8 mouse cellular contexts compared by ENCODE assay signal in genomic region chr11:118326991-118327971, GRCm38 (mm10). TPM values are rescaled to one million over a fixed set of nuclear protein-coding genes. Genes with fewer than 3 reads are reported as not detected.
DNase-seq lines count a peak whose midpoint lies in the region; ATAC-seq and TF ChIP-seq lines count a peak whose summit lies in the region.

No protein-coding gene starts in this region.

- H3K4me2 ChIP-seq in forebrain, embryonic 15.5 days (replicated peaks), result peak overlapping the region; percentile 11; the same call in 1 of the 2 replicates
- H3K4me2 ChIP-seq in heart, embryonic 15.5 days, result 0 out of 2 replicates have a peak overlapping the region, but pooled peaks have one; percentile 1
- H3K4me2 ChIP-seq in lung, postnatal 0 days (replicated peaks; ENCODE audit: low read depth, low read length), result no peak overlapping the region

- no peaks in the 10 kb centered on the region for H3K27me3 ChIP-seq in forebrain, embryonic 15.5 days
- H3K27me3 ChIP-seq in heart, embryonic 15.5 days, result no peaks in the 10 kb centered on the region
- H3K27me3 ChIP-seq in lung, postnatal 0 days (replicated peaks; ENCODE audit: insufficient read depth, low read length), result no peaks in the 10 kb centered on the region
- no peaks in the 10 kb centered on the region for H3K27me3 ChIP-seq in small intestine, adult 2 months (ENCODE audit: control insufficient read depth, insufficient read depth, low read length)

- 46% methylated on average over 24 of the region's 24 CpGs for WGBS in forebrain, embryonic 15.5 days
- WGBS in heart, embryonic 15.5 days, result 61% methylated on average over 24 of the region's 24 CpGs
- 55% methylated on average over 24 of the region's 24 CpGs for WGBS in lung, postnatal 0 days
- 66% methylated on average over 24 of the region's 24 CpGs for WGBS in small intestine, adult 2 months

- no peak for TF ChIP-seq POLR2A in small intestine, adult 2 months (IDR thresholded peaks at IDR 0.05; ENCODE audit: low read depth, low read length)

- peak; percentile 98 for DNase-seq in NIH3T3 (ENCODE audit: low read depth)
- peak; percentile 83 to 91 for DNase-seq in layer of hippocampus, adult 2 months (ENCODE audit: low spot score in 2 of 2)
- peak; percentile 86 for DNase-seq in lung, postnatal 0 days (ENCODE audit: low spot score)
- DNase-seq in B cell, adult 2 months, result no peak

- no peaks in the 10 kb centered on the region for H3K9me3 ChIP-seq in forebrain, embryonic 15.5 days
- no peaks in the 10 kb centered on the region for H3K9me3 ChIP-seq in heart, embryonic 15.5 days (replicated peaks)
- no peaks in the 10 kb centered on the region for H3K9me3 ChIP-seq in lung, postnatal 0 days (ENCODE audit: low read length)

- peak overlapping the region; percentile 91 for H3K27ac ChIP-seq in forebrain, embryonic 15.5 days (replicated peaks)
- H3K27ac ChIP-seq in heart, embryonic 15.5 days, result peak overlapping the region; percentile 62
- H3K27ac ChIP-seq in layer of hippocampus, adult 2 months, result peak overlapping the region; percentile 90
- H3K27ac ChIP-seq in lung, postnatal 0 days (ENCODE audit: low read length), result peak overlapping the region; percentile 49; the same call in 1 of the 2 replicates
- H3K27ac ChIP-seq in small intestine, adult 2 months (ENCODE audit: insufficient read depth, low read depth, low read length), result peak overlapping the region; percentile 19

- peak; percentile 40; the same call in 1 of the 2 replicates for ATAC-seq in cerebellum, adult (ENCODE audit: insufficient number of reproducible peaks, low FRiP score, low TSS enrichment)
- ATAC-seq in forebrain, embryonic 15.5 days (replicated peaks), result peak; percentile 83
- peak; percentile 27; the same call in 1 of the 2 replicates for ATAC-seq in heart, embryonic 15.5 days (replicated peaks; ENCODE audit: insufficient number of reproducible peaks, insufficient read depth, low FRiP score, low read depth)
- ATAC-seq in lung, postnatal 0 days, result peak; percentile 89

- TF ChIP-seq CTCF in layer of hippocampus, adult 2 months (conservative IDR thresholded peaks at IDR 0.05), result no peak
- TF ChIP-seq CTCF in lung, postnatal 0 days (IDR thresholded peaks at IDR 0.05), result no peak
- TF ChIP-seq CTCF in small intestine, adult 2 months (IDR thresholded peaks at IDR 0.05; ENCODE audit: extremely low read depth, insufficient read length, insufficient replicate concordance, low read depth, low read length), result no peak

- no peak overlapping the region for H3K4me3 ChIP-seq in forebrain, embryonic 15.5 days
- H3K4me3 ChIP-seq in heart, embryonic 15.5 days, result no peak overlapping the region
- peak overlapping the region; percentile 44 for H3K4me3 ChIP-seq in layer of hippocampus, adult 2 months
- no peak overlapping the region for H3K4me3 ChIP-seq in lung, postnatal 0 days (ENCODE audit: low read depth, low read length)
- H3K4me3 ChIP-seq in small intestine, adult 2 months (ENCODE audit: low read depth, low read length), result no peak overlapping the region

- no peaks in the 10 kb centered on the region for H3K36me3 ChIP-seq in forebrain, embryonic 15.5 days
- 0 out of 2 replicates have a peak, but pooled peaks cover 5% of the 10 kb centered on the region for H3K36me3 ChIP-seq in heart, embryonic 15.5 days
- no peaks in the 10 kb centered on the region; the same call in 1 of the 2 replicates for H3K36me3 ChIP-seq in lung, postnatal 0 days (ENCODE audit: insufficient read depth, low read length)
- no peaks in the 10 kb centered on the region for H3K36me3 ChIP-seq in small intestine, adult 2 months (ENCODE audit: control insufficient read depth, insufficient read depth, low read length)

- TF ChIP-seq EP300 in lung, postnatal 0 days (IDR thresholded peaks at IDR 0.05), result peak; percentile 80

- H3K9ac ChIP-seq in forebrain, embryonic 15.5 days (replicated peaks), result no peak overlapping the region
- no peak overlapping the region for H3K9ac ChIP-seq in heart, embryonic 15.5 days
- H3K9ac ChIP-seq in lung, postnatal 0 days (replicated peaks; ENCODE audit: low read depth), result no peak overlapping the region

- peaks cover 28% of the 10 kb centered on the region for H3K4me1 ChIP-seq in forebrain, embryonic 15.5 days
- peaks cover 22% of the 10 kb centered on the region for H3K4me1 ChIP-seq in heart, embryonic 15.5 days (replicated peaks)
- no peaks in the 10 kb centered on the region for H3K4me1 ChIP-seq in lung, postnatal 0 days (ENCODE audit: insufficient read depth, low read depth, low read length)
- peaks cover 3% of the 10 kb centered on the region; the same call in 1 of the 2 replicates for H3K4me1 ChIP-seq in small intestine, adult 2 months (ENCODE audit: control insufficient read depth, insufficient read depth, insufficient read length, low read length)

RNA-seq across cellular contexts. Expression of gene Cep295nl, which starts 15.0 kb away (rescaled TPM):
- 0.09 TPM in 1 of 2 replicates, not detected in the other for polyA plus RNA-seq in forebrain, embryonic 15.5 days (2015; fragmentation: Nextera tagmentation; extraction: Ambion mirVana)
- 0.20 and 0.33 TPM in 2 replicates for polyA plus RNA-seq in heart, embryonic 15.5 days (2015; fragmentation: Nextera tagmentation; extraction: Ambion mirVana)
- total RNA-seq in layer of hippocampus, adult 2 months (2021), result 1 to 10 TPM; 1.1 to 1.6 TPM
- 0.44 and 0.88 TPM in 2 replicates for polyA plus RNA-seq in lung, postnatal 0 days (2015; fragmentation: Nextera tagmentation; extraction: Ambion mirVana)
- polyA plus RNA-seq in small intestine, adult 2 months (2012; rRNA removed), result 0.04 TPM in 1 of 2 replicates, not detected in the other

RNA-seq across cellular contexts. Expression of gene Timp2, which starts 28.3 kb away (rescaled TPM):
- polyA plus RNA-seq in forebrain, embryonic 15.5 days (2015; fragmentation: Nextera tagmentation; extraction: Ambion mirVana), result 69.4 and 75.2 TPM in 2 replicates
- 67.1 and 85.2 TPM in 2 replicates for polyA plus RNA-seq in heart, embryonic 15.5 days (2015; fragmentation: Nextera tagmentation; extraction: Ambion mirVana)
- total RNA-seq in layer of hippocampus, adult 2 months (2021), result 100 to 1,000 TPM; 168 to 196 TPM
- 105 and 107 TPM in 2 replicates for polyA plus RNA-seq in lung, postnatal 0 days (2015; fragmentation: Nextera tagmentation; extraction: Ambion mirVana)
- 22.6 and 27.7 TPM in 2 replicates for polyA plus RNA-seq in small intestine, adult 2 months (2012; rRNA removed)

RNA-seq across cellular contexts. Expression of gene Usp36, which starts 37.2 kb away (rescaled TPM):
- 17.0 and 17.4 TPM in 2 replicates for polyA plus RNA-seq in forebrain, embryonic 15.5 days (2015; fragmentation: Nextera tagmentation; extraction: Ambion mirVana)
- polyA plus RNA-seq in heart, embryonic 15.5 days (2015; fragmentation: Nextera tagmentation; extraction: Ambion mirVana), result 11.6 and 16.7 TPM in 2 replicates
- total RNA-seq in layer of hippocampus, adult 2 months (2021), result 10 to 100 TPM; 26.5 to 28.5 TPM
- polyA plus RNA-seq in lung, postnatal 0 days (2015; fragmentation: Nextera tagmentation; extraction: Ambion mirVana), result 10.5 and 11.8 TPM in 2 replicates
- polyA plus RNA-seq in small intestine, adult 2 months (2012; rRNA removed), result 10.8 and 11.5 TPM in 2 replicates

Comparison
In these comparisons a context has a peak if more than half of its experiments do, and no peak if none do; other contexts are left out.
1. DNase-seq: peak in NIH3T3 (single experiment), layer of hippocampus, adult 2 months (2 of 2) and lung, postnatal 0 days (single experiment); none in B cell, adult 2 months (0 of 2).
2. ATAC-seq: peak in every context shown above with its lines; median percentile 89 in lung, postnatal 0 days; 83 in forebrain, embryonic 15.5 days; 40 in cerebellum, adult; 27 in heart, embryonic 15.5 days.
3. H3K27ac ChIP-seq: peak in every context shown above with its lines; median percentile 91 in forebrain, embryonic 15.5 days; 90 in layer of hippocampus, adult 2 months; 62 in heart, embryonic 15.5 days; 49 in lung, postnatal 0 days; 19 in small intestine, adult 2 months.